Comparison of ENCODE assay signal across 9 mouse cellular contexts in genomic region chr12:64897060-64897730, GRCm38 (mm10). TPM values are rescaled to one million over a fixed set of nuclear protein-coding genes. Genes with fewer than 3 reads are reported as not detected.
A peak's percentile ranks its signal among the peaks of the same experiment; 100 is the strongest.
DNase-seq lines count a peak whose midpoint lies in the region; ATAC-seq and TF ChIP-seq lines count a peak whose summit lies in the region.
"Had no signal": no experiment of that assay in that cellular context is flagged by ENCODE, and none has a peak within 500 bp of the region (broad histone marks: within the 10 kb centered on the region; RNA-seq: fewer than 3 reads in every experiment).

No protein-coding gene starts in this region.

- H3K4me1 ChIP-seq in heart, embryonic 11.5 days (ENCODE audit: control insufficient read depth, insufficient read depth, low read length), result no peaks in the 10 kb centered on the region
- no peaks in the 10 kb centered on the region for H3K4me1 ChIP-seq in G1E (ENCODE audit: insufficient read depth, low read depth, low read length)
- H3K4me1 ChIP-seq in forebrain, embryonic 16.5 days (replicated peaks; ENCODE audit: control insufficient read depth, insufficient read depth, low read length), result no peaks in the 10 kb centered on the region
- H3K4me1 ChIP-seq: stomach, embryonic 15.5 days had no signal

- no peak overlapping the region for H3K4me3 ChIP-seq in heart, embryonic 11.5 days (ENCODE audit: low read depth, low read length)
- no peak overlapping the region for H3K4me3 ChIP-seq in G1E (ENCODE audit: low read depth, low read length)
- H3K4me3 ChIP-seq in forebrain, embryonic 16.5 days (replicated peaks; ENCODE audit: low read length), result no peak overlapping the region
- H3K4me3 ChIP-seq: stomach, embryonic 15.5 days had no signal

- DNase-seq in heart, adult 18-20 months, result peak; percentile 40 to 76
- DNase-seq in G1E (ENCODE audit: low spot score), result peak; percentile 29
- peak; percentile 14 for DNase-seq in cerebellum, adult 11-12 months
- peak; percentile 28 to 78 for DNase-seq in kidney, postnatal 36 days
- DNase-seq in right cerebral cortex, postnatal 4 days, result peak; percentile 81

- ATAC-seq in heart, embryonic 11.5 days (replicated peaks; ENCODE audit: insufficient number of reproducible peaks, low FRiP score, low TSS enrichment), result no peak
- ATAC-seq in G1E (ENCODE audit: extremely low read depth, insufficient number of reproducible peaks, low FRiP score, poor library complexity, severe bottlenecking), result peak; percentile 73
- peak; percentile 79 for ATAC-seq in forebrain, embryonic 16.5 days
- peak; percentile 74 for ATAC-seq in megakaryocyte, adult 5-6 weeks (ENCODE audit: poor library complexity, severe bottlenecking)

- 37% methylated on average over 4 of the region's 4 CpGs for WGBS in heart, embryonic 11.5 days (ENCODE audit: insufficient replicate concordance)
- 45% methylated on average over 4 of the region's 4 CpGs for WGBS in forebrain, embryonic 16.5 days

- no peaks in the 10 kb centered on the region for H3K9me3 ChIP-seq in heart, embryonic 11.5 days (replicated peaks; ENCODE audit: control insufficient read depth, low read length)
- H3K9me3 ChIP-seq in G1E (replicated peaks), result no peaks in the 10 kb centered on the region
- H3K9me3 ChIP-seq in forebrain, embryonic 16.5 days (ENCODE audit: control insufficient read depth, low read length), result no peaks in the 10 kb centered on the region
- H3K9me3 ChIP-seq: stomach, embryonic 15.5 days had no signal

- TF ChIP-seq CTCF in G1E (IDR thresholded peaks at IDR 0.05; ENCODE audit: low read depth, low read length), result peak; percentile 67

- H3K9ac ChIP-seq in heart, embryonic 11.5 days (ENCODE audit: low read depth, low read length), result no peak overlapping the region
- H3K9ac ChIP-seq in forebrain, embryonic 16.5 days (replicated peaks; ENCODE audit: low read depth, low read length), result no peak overlapping the region
- H3K9ac ChIP-seq: stomach, embryonic 15.5 days had no signal

- no peaks in the 10 kb centered on the region for H3K36me3 ChIP-seq in heart, embryonic 11.5 days (ENCODE audit: control insufficient read depth, insufficient read depth, low read length)
- no peaks in the 10 kb centered on the region for H3K36me3 ChIP-seq in G1E (replicated peaks)
- H3K36me3 ChIP-seq in forebrain, embryonic 16.5 days (ENCODE audit: control insufficient read depth, insufficient read depth), result no peaks in the 10 kb centered on the region
- H3K36me3 ChIP-seq: stomach, embryonic 15.5 days had no signal

- H3K27ac ChIP-seq in heart, embryonic 11.5 days (ENCODE audit: low read depth, low read length), result no peak overlapping the region
- no peak overlapping the region for H3K27ac ChIP-seq in forebrain, embryonic 16.5 days (ENCODE audit: low read length)
- H3K27ac ChIP-seq: stomach, embryonic 15.5 days had no signal

- no peaks in the 10 kb centered on the region for H3K27me3 ChIP-seq in heart, embryonic 11.5 days (ENCODE audit: control insufficient read depth, insufficient read depth, low read length)
- H3K27me3 ChIP-seq in G1E (ENCODE audit: insufficient read depth, low read length), result peaks cover 2% of the 10 kb centered on the region; the same call in 1 of the 2 replicates
- H3K27me3 ChIP-seq in forebrain, embryonic 16.5 days (replicated peaks; ENCODE audit: control insufficient read depth, insufficient read depth, low read length), result no peaks in the 10 kb centered on the region
- H3K27me3 ChIP-seq: stomach, embryonic 15.5 days had no signal

- no peak overlapping the region for H3K4me2 ChIP-seq in heart, embryonic 11.5 days
- H3K4me2 ChIP-seq in forebrain, embryonic 16.5 days (ENCODE audit: low read length), result no peak overlapping the region
- H3K4me2 ChIP-seq: stomach, embryonic 15.5 days had no signal

RNA-seq across cellular contexts. Expression of gene Gm527, which starts 20.5 kb away (rescaled TPM):
- 1 to 10 TPM; 1.6 to 3.4 TPM for total RNA-seq in heart, adult 18-20 months (2021)
- polyA plus RNA-seq in heart, embryonic 11.5 days (2014; fragmentation: Nextera tagmentation; extraction: Ambion mirVana), result 0.70 and 1.3 TPM in 2 replicates
- total RNA-seq in G1E (2014; fragmentation: Nextera tagmentation) (7.1 and 13.8 TPM in 2 replicates), G1E (2017) (16.6 and 17.0 TPM in 2 replicates)
- 0.75 and 0.89 TPM in 2 replicates for polyA plus RNA-seq in G1E (2012)
- polyA plus RNA-seq in forebrain, embryonic 16.5 days (2015; fragmentation: Nextera tagmentation; extraction: Ambion mirVana), result 2.5 and 3.0 TPM in 2 replicates
- 1.7 and 3.1 TPM in 2 replicates for total RNA-seq in megakaryocyte, adult 5-6 weeks (2015)
- 0.69 and 1.9 TPM in 2 replicates for total RNA-seq in megakaryocyte, adult 5-6 weeks (2017)

Comparison
In these comparisons a context has a peak if more than half of its experiments do, and no peak if none do; other contexts are left out.
1. DNase-seq: peak in every context shown above with its lines; median percentile 81 in right cerebral cortex, postnatal 4 days; 58 in heart, adult 18-20 months; 53 in kidney, postnatal 36 days; 29 in G1E; 14 in cerebellum, adult 11-12 months.